Mouse (Mus musculus) urinary bladder, postnatal 36 days (tissue): ENCODE measurements around the gene Dlx1.

Source experiments
- DNase-seq, 2 experiments: peaks; one replicate each; pipeline ENCODE4 v3.0.0; 2022; ENCODE audit warnings: low spot score in 2 of 2, mixed read lengths in 1 of 2

Dlx1 gene

DNA sequence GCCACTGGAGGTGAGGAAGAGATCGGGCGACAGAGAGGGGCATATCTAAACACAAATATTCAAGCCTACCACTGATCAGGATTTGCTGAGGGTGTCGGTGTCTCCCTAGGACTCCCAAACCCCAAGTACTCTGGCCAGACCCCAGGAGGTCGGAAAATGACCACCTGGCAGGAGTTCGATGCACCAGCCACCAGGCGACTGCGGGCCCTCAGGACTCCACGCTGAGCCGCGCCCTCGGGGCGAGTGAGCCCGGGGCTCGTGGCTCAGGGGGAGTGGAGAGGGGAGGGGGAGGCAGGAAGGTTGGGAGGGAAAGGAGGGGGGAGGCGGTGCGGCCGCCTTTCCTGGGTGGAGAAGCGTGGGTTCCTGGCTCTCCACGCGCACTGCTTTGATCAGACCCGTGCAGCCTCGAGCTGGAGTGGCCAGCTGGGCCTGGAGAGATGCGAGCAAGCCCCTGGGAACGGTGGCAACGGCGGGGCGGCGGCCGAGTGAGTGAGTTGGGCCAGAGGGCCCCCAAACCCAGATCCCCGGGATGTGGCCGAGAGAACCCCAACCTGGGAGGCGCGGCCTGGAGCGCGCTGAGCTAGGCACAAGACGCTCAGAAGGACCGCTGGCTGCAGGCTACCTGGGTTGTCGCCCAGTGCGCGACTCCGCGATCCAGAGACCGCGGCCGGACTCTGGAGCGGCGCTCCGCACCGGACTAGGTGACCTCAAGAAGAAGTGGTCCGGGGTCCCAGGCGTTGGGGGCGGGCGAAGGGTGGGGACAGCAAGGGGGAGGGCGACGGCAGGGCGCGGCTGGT, 999 bp downstream of the Dlx1 start:
- no peak for DNase-seq

DNA sequence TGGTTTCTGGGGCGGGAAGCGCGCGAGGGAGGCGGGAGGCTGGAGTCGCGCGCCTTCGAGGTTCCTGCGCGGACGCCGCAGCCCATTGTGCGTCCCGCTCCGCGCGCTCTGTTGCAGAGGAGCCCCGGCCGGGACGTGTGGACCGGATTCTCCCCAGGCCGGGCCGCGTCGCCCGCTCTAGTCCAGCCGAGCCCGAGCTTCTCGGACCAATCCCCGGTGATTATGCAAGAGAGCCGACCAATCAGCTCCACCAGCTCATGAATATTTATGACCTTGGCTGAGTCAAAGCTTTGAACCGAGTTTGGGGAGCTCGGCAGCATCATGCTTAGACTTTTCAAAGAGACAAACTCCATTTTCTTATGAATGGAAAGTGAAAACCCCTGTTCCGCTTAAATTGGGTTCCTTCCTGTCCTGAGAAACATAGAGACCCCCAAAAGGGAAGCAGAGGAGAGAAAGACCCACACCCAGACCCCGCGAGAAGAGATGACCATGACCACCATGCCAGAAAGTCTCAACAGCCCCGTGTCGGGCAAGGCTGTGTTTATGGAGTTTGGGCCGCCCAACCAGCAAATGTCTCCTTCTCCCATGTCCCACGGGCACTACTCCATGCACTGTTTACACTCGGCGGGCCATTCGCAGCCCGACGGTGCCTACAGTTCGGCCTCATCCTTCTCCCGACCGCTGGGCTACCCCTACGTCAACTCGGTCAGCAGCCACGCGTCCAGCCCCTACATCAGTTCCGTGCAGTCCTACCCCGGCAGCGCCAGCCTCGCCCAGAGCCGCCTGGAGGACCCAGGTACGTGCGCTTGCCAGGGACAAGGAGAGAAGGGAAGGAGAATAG, 1.8 kb downstream of the Dlx1 start:
- DNase-seq = peak in 1 of 2 experiments; percentile 68

DNA sequence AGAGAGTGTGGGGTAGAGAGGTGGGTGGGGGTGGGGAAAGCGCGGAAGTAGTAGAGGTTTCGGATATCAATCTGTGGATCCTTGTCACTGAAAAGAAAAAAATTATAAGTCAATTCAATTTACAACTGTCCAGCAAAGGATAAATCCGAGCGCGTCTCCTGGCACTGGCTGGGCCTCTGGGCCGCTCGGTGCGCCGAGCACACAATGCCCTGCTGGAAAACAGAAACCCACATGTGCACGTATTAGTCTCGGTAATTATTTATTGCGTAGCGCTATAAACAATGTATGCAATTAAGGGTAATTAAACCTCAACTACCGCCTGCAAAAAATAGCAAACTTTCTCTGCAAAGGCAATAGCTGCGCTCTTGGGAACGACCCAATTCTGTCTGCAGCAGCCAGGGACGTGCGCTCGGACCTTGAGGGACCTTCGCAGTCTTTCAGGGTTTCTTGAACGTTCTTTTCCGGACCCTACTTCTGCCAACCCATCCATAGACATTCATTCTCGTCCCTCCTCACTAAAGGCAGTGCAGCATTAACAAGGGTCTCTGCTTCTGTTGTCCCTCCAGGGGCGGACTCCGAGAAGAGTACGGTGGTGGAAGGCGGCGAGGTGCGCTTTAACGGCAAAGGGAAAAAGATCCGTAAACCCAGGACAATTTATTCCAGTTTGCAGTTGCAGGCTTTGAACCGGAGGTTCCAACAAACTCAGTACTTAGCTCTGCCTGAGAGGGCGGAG, 2.6 kb downstream of the Dlx1 start:
- DNase-seq = no peak

DNA sequence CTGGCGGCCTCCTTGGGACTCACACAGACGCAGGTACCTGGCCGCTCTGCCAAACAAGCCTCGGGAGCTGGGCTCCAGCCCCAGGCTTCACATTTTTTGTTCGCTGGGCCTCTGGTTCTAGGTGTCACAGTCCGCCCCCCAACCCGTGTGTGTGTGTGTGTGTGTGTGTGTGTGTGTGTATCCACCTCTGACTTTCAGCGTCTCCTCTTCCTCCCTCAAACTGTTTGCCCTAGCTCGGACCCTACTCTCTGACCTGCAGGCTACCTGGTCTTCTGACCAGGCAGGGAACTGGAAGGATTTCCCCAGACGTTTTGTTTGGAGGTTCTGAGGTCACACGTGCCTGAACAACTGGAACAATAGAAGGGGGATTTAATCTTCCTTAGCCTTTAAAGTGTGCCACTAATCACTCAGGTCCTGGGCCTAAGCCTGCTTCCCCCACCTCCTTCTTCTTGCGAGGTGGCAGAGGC, 3.2 kb downstream of the Dlx1 start:
- no peak for DNase-seq

DNA sequence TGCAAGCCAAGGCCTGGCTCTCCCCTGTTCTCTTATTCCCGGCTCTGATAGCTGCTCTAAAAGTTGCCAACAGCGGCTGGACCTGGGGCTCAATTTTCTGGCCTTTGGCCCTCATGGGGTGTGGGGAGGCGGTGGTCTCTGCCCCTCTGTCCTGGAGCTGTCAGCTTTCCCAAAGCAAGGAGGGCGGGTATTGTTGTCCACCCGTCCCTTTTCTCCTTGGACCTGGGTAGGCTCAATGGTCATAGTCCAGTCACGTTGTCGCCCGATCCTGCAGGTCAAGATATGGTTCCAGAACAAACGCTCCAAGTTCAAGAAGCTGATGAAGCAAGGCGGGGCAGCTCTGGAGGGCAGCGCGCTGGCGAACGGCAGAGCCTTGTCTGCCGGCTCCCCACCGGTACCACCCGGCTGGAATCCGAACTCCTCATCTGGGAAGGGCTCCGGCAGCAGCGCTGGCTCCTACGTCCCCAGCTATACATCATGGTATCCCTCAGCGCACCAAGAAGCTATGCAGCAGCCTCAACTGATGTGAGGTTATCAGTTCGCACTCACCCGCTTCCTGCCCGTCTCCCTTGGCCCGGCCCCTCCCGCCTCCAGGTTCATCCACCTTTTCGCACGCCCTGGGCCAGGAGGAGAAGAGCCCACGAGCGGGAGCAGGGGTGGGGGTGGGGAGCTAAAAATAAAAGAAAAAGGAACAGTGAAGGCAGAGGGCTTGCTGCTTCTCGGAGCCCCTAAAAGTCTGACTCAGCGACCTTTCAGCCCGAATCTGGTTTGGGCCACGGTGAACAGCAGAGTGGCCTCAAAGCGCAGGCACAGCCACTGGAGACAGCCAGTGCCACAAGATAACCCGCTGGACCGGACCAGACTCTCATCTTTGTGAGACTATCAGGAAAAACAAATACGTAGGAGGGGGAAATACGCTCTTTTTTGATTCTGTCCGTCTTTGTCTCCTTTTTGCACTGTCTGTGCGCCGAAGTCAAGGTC, 4.4 kb downstream of the Dlx1 start:
- no peak for DNase-seq

DNA sequence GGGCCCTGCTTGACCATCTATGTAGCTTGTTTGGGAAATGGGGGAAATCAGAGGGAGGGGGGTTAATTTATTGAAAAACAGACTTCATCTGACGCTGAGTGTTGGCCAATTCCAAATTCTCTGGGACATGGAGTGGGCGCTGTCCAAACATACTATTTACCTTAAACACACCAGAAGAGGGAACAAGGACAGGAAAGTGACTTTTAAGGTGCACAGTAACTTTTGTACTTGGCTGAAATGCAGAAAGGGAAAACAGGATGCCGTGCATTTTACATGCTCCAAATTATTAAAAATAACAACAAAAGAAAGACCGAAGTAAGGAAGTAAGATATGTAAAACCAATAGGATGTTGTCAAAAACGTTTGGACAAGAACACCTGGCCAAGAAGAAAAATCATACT, 5.2 kb downstream of the Dlx1 start:
- no peak for DNase-seq

DNA sequence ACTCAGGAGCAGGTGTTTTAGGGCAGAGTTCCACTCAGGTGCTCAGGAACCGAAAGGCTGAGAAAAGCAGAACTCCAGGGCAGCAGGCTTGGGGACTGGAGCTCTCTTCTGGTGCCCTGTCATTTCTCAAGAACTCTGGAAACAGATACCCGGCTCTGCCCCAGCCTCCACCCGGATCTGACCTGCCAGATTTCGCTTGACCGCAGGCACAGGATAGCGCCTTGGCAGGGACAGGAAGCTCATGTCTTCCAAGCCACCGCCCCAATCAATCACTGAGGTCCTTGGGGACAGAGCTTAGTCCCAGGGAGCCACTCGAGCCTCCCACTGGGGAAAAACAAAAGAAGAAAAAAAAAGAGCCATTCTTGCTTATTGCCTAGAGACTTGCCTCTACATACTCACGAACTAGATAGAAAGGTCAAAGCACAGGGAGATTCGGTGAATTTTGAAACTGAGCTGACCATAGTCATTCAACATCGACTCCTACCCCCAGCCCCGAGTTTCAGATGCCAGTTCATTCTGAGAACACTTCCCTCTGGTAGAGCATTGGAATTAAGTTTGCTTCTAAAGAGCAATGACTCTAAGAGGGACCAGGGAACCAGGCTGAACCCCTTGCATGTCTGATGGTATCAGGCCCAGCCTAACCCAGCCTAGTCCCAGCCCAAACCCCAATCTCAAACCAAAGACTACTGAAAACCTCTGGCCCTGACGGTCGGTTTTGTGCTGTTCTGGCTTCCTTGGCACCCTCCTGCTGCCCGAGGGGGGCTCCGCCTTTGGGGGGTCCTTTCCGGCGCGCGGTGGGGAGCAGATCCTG, 6.5 kb downstream of the Dlx1 start:
- no peak for DNase-seq

DNA sequence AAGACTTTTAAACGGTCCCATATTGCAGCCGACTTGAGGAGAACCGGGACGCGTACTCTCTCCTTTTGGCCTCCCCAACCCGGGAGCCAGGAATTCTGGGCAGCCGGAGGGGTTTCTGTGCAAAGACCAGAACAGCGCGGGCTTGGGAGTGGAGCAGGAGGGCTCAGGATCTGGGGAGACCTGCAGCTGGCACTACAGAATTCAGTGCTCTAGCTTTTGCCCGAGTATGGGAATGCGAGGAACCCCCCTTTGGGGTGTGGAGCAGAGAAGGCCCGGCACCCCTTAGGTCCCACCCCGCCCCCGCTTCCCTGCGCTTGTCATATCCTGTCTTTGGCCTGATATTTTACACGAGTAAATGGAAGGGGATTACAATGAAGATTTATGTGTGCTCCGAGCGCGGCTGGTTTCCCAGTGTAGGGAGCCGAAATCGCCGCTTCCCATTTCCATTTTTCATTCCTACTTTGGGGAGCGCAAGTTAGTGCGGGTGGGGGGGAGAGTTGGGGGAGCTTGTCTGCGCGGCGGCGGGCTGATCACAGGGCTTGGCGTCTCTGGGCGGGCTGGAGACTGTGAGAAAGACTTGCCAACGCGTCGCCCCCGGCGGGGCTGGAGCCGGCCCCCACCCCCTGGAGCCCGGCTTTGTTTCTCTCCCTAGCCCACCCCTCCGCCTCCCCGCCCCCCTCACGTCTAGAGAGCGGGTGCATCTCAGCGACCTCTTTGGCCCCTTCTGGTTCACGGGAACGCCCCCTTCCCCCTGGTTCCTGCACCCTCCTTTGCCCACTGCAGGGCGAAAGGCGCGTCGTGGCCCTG, 12.9 kb downstream of the Dlx1 start:
- DNase-seq = no peak

DNA sequence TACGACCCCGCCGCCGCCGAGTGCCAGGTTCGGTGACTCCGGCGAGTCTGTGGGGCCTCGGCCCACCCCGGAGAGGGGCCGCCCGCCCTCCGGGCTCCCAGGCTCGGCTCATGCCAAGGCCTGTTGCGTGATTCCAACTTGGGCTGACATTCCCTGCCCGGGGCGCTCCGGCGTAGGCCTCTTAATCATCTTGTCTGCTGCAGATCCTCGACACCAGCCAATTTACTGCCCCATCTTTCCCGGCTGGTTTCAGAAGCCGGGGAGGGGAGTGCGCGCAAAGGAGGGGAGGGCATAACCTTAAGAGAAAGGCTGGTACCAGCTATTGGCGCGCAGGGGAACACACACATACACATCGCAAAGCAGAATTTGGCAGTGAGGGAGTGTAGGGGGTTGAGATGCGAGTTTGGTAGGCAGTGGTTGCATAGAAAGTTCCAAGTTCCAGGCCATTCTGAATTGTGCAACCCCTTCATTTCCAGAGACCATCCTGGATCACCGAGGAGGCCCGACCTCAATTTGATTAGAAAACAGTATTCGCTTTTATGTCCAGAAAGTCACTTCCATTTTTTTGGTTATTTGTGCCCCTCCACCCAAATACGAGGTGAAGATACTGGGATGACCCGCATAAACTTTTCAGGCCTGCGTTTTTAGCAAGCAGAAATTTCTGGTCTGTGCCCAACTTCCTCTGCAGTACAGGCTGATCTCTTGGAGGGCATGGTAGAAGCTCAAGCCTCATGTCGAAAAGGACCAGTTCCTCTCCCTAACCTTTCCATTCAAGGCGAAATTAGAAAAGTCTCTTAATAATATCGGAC, 13.7 kb downstream of the Dlx1 start:
- DNase-seq = no peak

DNA sequence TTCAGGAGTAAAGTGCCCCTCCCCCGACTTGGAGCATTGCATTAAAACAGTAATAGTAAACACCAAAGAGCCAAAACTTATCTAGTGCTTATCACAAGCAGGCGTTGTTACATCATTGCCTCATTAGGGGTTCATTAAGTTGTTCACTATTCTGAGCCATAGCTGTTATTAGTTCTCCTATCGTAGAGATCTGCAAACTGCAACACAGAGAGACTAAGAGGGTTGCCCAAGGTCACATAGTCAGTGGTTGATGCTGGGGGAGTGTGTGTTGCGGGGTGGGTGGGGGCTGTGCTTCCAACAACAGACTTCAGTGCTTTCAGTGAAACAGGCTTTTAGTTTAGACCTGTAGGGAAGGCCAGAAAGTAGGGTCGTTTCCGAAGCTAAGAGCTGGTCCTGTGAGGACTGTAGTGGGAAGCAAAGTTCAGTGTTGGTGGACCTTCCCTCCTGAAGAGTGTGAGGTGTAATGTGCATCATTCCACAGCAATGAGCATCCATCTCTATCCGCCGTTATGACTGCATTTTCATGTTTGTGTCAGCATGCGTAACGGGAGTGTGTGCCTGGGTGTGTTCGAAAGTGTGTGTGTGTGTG, 14.4 kb downstream of the Dlx1 start:
- DNase-seq = no peak

DNA sequence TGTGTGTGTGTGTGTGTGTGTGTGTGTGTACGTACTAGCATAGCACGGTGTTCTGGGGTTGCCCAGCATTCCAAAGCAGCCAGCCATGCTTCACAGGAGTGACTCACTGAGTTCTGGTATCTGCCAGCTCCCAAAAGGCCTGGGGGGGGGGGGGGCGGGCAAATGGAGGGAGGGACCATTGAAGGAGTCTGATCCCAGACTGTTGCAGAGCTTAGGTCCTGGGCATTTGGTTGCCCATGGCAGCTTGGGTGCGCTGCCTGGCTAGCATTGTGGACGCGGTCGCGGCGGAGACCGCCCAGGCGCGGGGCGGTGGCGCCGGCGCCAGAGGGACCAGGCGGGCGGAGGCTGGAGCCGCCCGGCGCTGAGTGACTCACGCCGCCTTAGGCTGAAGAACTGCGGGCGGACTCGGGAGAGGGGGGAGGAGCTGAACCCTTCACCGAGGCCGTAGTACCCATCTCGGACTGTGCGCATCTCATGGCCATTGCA, 14.9 kb downstream of the Dlx1 start:
- DNase-seq = peak in 1 of 2 experiments; percentile 60

DNA sequence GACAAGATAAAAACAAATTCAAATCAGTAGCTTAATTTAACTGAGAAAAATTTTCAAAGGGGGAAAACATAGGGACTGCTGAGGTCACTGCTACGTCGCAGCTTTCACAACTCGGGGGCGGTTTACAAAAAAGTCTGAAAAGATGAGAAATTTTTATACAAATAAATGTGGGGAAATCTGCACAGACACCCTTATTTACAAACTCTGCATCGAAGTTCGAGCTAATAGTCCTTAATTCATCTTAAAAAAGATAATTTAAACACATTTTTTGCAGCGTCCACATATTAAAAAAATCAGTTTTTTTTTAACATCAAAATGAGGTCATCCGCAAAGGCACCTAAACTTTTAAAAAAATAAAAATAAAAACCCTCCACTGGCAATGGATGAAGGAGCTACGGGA, 15.6 kb downstream of the Dlx1 start:
- DNase-seq = no peak

DNA sequence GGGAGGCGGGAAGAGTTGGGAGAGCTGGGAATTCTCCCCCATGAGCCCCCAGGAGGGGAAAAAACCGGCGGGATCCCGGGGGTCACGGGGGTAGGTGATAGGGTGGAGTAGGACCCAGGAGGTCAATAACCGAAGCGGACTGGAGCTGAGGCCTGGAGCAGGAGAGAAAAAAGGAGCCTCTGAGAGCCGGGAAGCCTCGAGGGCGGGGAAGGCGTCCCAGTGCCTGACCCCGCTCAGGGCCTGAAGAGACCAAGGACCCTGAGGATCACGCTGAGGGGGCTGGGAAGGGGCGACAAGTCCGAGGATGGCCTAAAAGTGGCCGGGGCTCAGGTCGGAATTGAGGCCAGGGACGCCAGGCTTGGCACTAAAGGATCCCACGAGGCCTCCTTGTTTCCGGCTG, 16.0 kb downstream of the Dlx1 start:
- no peak for DNase-seq

DNA sequence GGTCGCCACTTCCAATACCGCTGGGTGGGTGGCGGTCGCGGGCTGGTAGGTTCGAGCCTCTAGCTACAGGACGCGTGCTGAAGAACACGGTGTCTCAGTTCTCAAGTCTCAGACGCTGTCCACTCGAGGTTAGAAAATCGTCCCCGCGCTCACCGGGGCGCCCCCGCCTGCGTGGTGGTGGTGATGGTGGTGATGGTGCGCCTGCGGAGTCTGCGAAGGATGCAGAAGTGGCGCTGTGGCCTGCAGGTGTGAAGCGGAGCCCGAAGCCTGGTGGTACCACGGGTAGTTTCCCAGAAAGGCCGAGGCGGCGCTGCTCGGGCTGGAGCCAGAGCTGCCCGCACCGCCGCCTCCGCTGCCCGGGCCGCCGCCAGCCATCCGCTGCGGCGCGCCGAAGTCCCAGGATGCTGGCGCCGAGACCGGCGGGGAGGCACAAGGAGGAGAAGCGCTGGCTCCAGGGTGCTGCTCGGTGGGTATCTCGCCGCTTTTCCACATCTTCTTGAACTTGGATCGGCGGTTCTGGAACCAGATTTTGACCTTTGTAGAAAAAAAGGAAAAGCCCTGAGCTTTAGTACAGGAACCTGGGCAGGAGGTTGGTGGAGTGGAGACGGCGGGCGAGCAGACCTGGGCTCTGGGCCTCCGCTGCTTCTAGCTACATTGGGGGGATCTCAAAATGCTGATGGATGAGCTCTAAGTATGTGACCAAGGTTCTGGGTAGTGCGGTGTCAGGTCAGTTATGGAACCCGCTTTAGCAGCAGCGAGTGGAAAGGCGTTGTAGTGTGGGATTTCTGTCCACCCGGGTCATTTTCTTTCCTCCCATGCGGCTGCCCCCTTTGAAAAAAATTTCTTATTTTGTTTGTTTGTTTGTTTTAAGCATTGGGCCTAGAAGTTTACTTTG, 16.7 kb downstream of the Dlx1 start:
- no peak for DNase-seq

DNA sequence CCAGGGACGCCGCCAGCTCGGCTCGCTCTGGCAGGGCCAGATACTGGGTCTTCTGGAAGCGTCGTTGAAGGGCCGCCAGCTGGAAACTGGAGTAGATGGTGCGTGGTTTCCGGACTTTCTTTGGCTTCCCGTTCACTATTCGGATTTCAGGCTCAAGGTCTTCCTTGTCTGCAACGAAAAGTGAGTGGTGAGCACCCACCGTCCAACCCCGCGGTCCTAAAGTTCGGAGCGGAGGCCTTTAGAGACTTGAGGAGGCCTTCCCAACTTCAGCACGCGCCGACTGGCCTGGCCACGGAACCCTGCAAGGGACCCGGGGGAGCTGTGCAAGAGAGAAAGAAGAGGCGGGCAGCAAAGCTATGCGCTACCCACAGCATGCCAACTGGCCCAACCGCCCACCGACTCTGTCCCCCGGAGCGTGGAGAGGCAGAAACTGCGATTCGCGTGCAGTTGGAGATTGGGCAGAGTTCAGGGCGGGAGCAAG, 17.5 kb downstream of the Dlx1 start:
- no peak for DNase-seq

DNA sequence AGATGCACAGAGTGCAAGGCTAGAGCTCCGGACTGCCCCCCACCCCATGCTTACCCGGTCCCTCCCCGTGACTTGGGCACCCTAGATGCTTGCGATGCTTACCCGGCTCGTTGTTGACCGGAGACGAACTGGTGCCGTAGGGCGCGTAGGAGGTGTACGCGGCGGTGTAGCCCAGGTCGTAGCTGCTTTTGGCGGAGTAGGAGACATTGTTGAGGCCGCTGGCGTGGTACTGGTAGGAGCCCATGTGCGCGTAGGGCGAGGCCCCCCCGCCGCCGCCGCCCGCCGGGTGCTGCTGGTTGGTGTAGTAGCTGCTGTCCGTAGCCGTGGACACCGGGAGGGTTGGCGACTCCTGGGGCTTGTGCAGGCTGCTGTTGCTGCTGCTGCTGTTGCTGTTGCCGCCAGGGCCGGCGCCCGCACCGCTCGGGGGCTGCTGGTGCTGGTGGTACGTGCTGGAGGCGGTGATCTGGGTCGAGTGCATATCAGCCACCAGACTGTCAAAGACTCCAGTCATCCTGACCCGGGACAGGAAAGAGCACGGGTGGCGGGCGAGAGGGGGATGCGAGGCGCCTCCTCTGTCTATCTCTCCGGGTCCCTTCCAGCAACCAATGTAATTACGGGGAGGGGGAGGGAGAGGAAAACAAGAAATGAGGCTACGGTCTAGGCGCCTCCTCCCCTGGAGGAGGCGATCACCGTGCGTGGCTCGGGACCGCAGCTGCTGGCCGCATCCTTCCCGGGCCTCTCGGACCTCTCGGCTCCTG, 18.1 kb downstream of the Dlx1 start:
- DNase-seq = no peak
